Mouse (Mus musculus) thymus, adult 2 months (tissue): Measurements from ENCODE around the gene Cope.

Experiments
- CTCF ChIP-seq: fragments of 200-500 bp; IDR thresholded peaks from 2 replicates; pipeline ENCODE4 v1.5.1; 2012; ENCODE audit warnings: mild to moderate bottlenecking, control low read depth, low read length, moderate library complexity, borderline replicate concordance; ENCODE audit not compliant: control insufficient read depth, poor library complexity, insufficient read depth; ENCODE audit errors: extremely low read depth
- POLR2A ChIP-seq: fragments of 200-500 bp; IDR thresholded peaks from 2 replicates; pipeline ENCODE4 v1.6.1; 2012; ENCODE audit warnings: mild to moderate bottlenecking, low read length, control low read depth, moderate library complexity; ENCODE audit not compliant: control insufficient read depth, poor library complexity, insufficient read depth; ENCODE audit errors: extremely low read depth

DNA sequence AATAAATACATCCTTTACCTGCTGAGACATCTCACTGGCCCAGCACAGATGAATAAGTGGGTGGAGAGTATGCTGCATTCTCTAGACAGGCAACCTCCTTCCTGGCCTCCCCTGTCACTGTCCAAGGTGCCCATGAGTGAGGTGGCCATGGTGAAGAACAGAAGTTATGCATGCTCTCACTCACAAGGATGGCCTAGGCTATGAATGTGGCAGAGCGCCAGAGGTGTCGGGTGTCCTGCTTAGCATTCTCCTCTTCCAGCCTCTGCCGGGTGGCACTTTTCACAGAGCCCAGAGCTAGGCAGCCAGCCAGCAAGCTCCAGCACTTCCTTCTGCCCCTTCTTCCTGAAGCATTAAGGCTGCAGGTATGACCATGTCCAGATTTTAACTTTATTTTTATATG is 57.1 kb downstream of the Cope start:
- TF ChIP-seq CTCF: no peak
- TF ChIP-seq POLR2A: no peak
